19 mouse cellular contexts compared by ENCODE assay signal in the genomic region with DNA sequence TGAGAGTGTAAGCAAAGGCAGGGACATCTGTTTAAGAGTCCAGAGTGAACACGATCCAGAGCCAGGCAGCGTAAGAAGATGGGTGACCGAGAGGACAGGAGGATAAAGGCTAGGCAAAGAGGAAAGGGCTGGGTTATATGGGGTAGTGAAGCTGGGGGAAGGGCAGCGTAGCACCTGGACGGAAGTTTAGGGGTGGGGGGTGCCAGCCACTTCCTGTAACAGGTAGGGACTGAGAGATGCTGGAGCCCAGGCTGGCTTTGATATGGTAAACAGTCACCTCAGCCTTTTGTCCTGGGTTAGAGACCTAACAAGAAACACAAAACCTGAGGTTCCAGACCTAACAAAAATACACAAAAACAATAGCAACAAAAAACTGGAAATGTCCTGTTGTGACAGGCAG. TPM values are rescaled to one million over a fixed set of nuclear protein-coding genes. Genes with fewer than 3 reads are reported as not detected.
A peak's percentile ranks its signal among the peaks of the same experiment; 100 is the strongest.
DNase-seq lines count a peak whose midpoint lies in the region; ATAC-seq and TF ChIP-seq lines count a peak whose summit lies in the region.
"Had no signal": no experiment of that assay in that cellular context is flagged by ENCODE, and none has a peak within 500 bp of the region (broad histone marks: within the 10 kb centered on the region; RNA-seq: fewer than 3 reads in every experiment).

No protein-coding gene starts in this region.

- no peak for DNase-seq in heart, postnatal 25 days (ENCODE audit: low spot score)
- DNase-seq in limb, embryonic 11.5 days (ENCODE audit: low spot score) = no peak
- no peak for DNase-seq in limb, embryonic 10.5 days (ENCODE audit: low spot score)
- DNase-seq in thymus, postnatal 25 days = peak; percentile 70
- DNase-seq in urinary bladder, postnatal 10 days (ENCODE audit: low spot score) = no peak
- DNase-seq in left cerebral cortex, postnatal 14 days (ENCODE audit: low spot score in 2 of 2) = no peak
- DNase-seq: B cell, adult 2 months; cerebellum, postnatal 25 days; heart, postnatal 10 days; kidney, adult 2 months; lung, postnatal 36 days; right cerebral cortex, postnatal 14 days had no signal

- TF ChIP-seq CTCF in intestine, postnatal 0 days (IDR thresholded peaks at IDR 0.05; ENCODE audit: low read depth) = no peak

- ATAC-seq in heart, embryonic 12.5 days (ENCODE audit: insufficient number of reproducible peaks, low FRiP score) = no peak
- ATAC-seq in limb, embryonic 11.5 days (ENCODE audit: insufficient number of reproducible peaks, low FRiP score, low TSS enrichment, low read depth) = no peak
- no peak for ATAC-seq in intestine, postnatal 0 days
- ATAC-seq: forebrain, embryonic 13.5 days had no signal

- no peak overlapping the region for H3K4me3 ChIP-seq in heart, embryonic 12.5 days
- no peak overlapping the region for H3K4me3 ChIP-seq in limb, embryonic 11.5 days (ENCODE audit: low read depth, low read length)
- H3K4me3 ChIP-seq in limb, embryonic 10.5 days = no peak overlapping the region
- no peak overlapping the region for H3K4me3 ChIP-seq in intestine, postnatal 0 days (ENCODE audit: low read depth, low read length)
- H3K4me3 ChIP-seq: embryonic facial prominence, embryonic 12.5 days; forebrain, embryonic 13.5 days; myocyte had no signal

- H3K9me3 ChIP-seq in heart, embryonic 12.5 days (replicated peaks) = peaks cover 22% of the 10 kb centered on the region; the same call in 1 of the 2 replicates
- no peaks in the 10 kb centered on the region; the same call in 1 of the 2 replicates for H3K9me3 ChIP-seq in limb, embryonic 11.5 days (ENCODE audit: control insufficient read depth, low read length)
- no peaks in the 10 kb centered on the region; the same call in 1 of the 2 replicates for H3K9me3 ChIP-seq in limb, embryonic 10.5 days (replicated peaks)
- H3K9me3 ChIP-seq in intestine, postnatal 0 days (ENCODE audit: control insufficient read depth) = peaks cover 14% of the 10 kb centered on the region; the same call in 1 of the 2 replicates

- peak overlapping the region; percentile 38 for H3K4me2 ChIP-seq in heart, embryonic 12.5 days
- H3K4me2 ChIP-seq in limb, embryonic 11.5 days (ENCODE audit: low read depth, severe bottlenecking) = 0 out of 2 replicates have a peak overlapping the region, but pooled peaks have one; percentile 4
- peak overlapping the region; percentile 17; the same call in 1 of the 2 replicates for H3K4me2 ChIP-seq in intestine, postnatal 0 days (replicated peaks; ENCODE audit: low read depth)
- H3K4me2 ChIP-seq: embryonic facial prominence, embryonic 12.5 days; forebrain, embryonic 13.5 days; midbrain, embryonic 11.5 days had no signal

- H3K36me3 ChIP-seq in heart, embryonic 12.5 days = no peaks in the 10 kb centered on the region
- no peaks in the 10 kb centered on the region for H3K36me3 ChIP-seq in limb, embryonic 11.5 days (ENCODE audit: control insufficient read depth, insufficient read depth, low read length)
- H3K36me3 ChIP-seq in limb, embryonic 10.5 days = no peaks in the 10 kb centered on the region
- H3K36me3 ChIP-seq in intestine, postnatal 0 days (ENCODE audit: control insufficient read depth, insufficient read depth) = no peaks in the 10 kb centered on the region
- H3K36me3 ChIP-seq: embryonic facial prominence, embryonic 12.5 days had no signal

- no peak overlapping the region for H3K27ac ChIP-seq in heart, embryonic 12.5 days (ENCODE audit: poor library complexity, severe bottlenecking)
- no peak overlapping the region for H3K27ac ChIP-seq in limb, embryonic 11.5 days (replicated peaks; ENCODE audit: low read depth, low read length)
- H3K27ac ChIP-seq in limb, embryonic 10.5 days = no peak overlapping the region
- no peak overlapping the region for H3K27ac ChIP-seq in intestine, postnatal 0 days (ENCODE audit: low read depth, low read length)
- H3K27ac ChIP-seq: embryonic facial prominence, embryonic 12.5 days; forebrain, embryonic 13.5 days; liver, embryonic 14.5 days had no signal

- no peak overlapping the region for H3K9ac ChIP-seq in heart, embryonic 12.5 days
- no peak overlapping the region for H3K9ac ChIP-seq in limb, embryonic 11.5 days (ENCODE audit: low read length)
- H3K9ac ChIP-seq in intestine, postnatal 0 days (ENCODE audit: low read depth, low read length) = no peak overlapping the region
- H3K9ac ChIP-seq: embryonic facial prominence, embryonic 12.5 days; forebrain, embryonic 13.5 days; liver, embryonic 14.5 days had no signal

- peaks cover 10% of the 10 kb centered on the region for H3K4me1 ChIP-seq in heart, embryonic 12.5 days (replicated peaks)
- H3K4me1 ChIP-seq in limb, embryonic 11.5 days (ENCODE audit: control insufficient read depth, insufficient read depth, low read length) = no peaks in the 10 kb centered on the region
- peaks cover 9% of the 10 kb centered on the region for H3K4me1 ChIP-seq in limb, embryonic 10.5 days
- peaks cover 5% of the 10 kb centered on the region; the same call in 1 of the 2 replicates for H3K4me1 ChIP-seq in intestine, postnatal 0 days (replicated peaks; ENCODE audit: control insufficient read depth, insufficient read depth, low read length)
- H3K4me1 ChIP-seq: embryonic facial prominence, embryonic 12.5 days had no signal

- intact Hi-C loops in heart, postnatal 25 days (cut with DNase I) = no loop called here
- intact Hi-C loops in left cerebral cortex, postnatal 14 days (cut with DNase I) = no loop called here

- no peaks in the 10 kb centered on the region for H3K27me3 ChIP-seq in heart, embryonic 12.5 days (replicated peaks)
- H3K27me3 ChIP-seq in limb, embryonic 11.5 days (ENCODE audit: control insufficient read depth, insufficient read depth, low read length) = no peaks in the 10 kb centered on the region
- peaks cover 10% of the 10 kb centered on the region; the same call in 1 of the 2 replicates for H3K27me3 ChIP-seq in limb, embryonic 10.5 days (ENCODE audit: low read depth, poor library complexity, severe bottlenecking)
- H3K27me3 ChIP-seq in intestine, postnatal 0 days (replicated peaks; ENCODE audit: control insufficient read depth, insufficient read depth, low read length) = no peaks in the 10 kb centered on the region
- H3K27me3 ChIP-seq: embryonic facial prominence, embryonic 12.5 days had no signal

- 66% methylated on average over 5 of the region's 5 CpGs for WGBS in heart, embryonic 12.5 days
- WGBS in limb, embryonic 11.5 days = 68% methylated on average over 5 of the region's 5 CpGs
- WGBS in limb, embryonic 10.5 days = 61% methylated on average over 5 of the region's 5 CpGs
- WGBS in intestine, postnatal 0 days = 69% methylated on average over 5 of the region's 5 CpGs

RNA-seq across cellular contexts. Expression of gene Arid2, which starts 29.5 kb away (rescaled TPM):
- polyA plus RNA-seq in heart, embryonic 12.5 days (2016; fragmentation: Nextera tagmentation; extraction: Ambion mirVana) = 21.5 and 21.9 TPM in 2 replicates
- total RNA-seq in heart, postnatal 25 days (2021) = 10 to 100 TPM; 21.0 to 26.9 TPM
- polyA plus RNA-seq in limb, embryonic 11.5 days (2014; fragmentation: Nextera tagmentation; extraction: Ambion mirVana) = 41.9 and 45.0 TPM in 2 replicates
- polyA plus RNA-seq in limb, embryonic 10.5 days (2016; fragmentation: Nextera tagmentation; extraction: Ambion mirVana) = 29.5 and 34.9 TPM in 2 replicates
- 9.4 and 10.0 TPM in 2 replicates for polyA plus RNA-seq in intestine, postnatal 0 days (2015; fragmentation: Nextera tagmentation; extraction: Ambion mirVana)
- 10 to 100 TPM; 40.1 to 41.2 TPM for total RNA-seq in left cerebral cortex, postnatal 14 days (2021)
